Mouse (Mus musculus): Measurements from ENCODE around the gene Prickle3. TPM values are rescaled to one million over a fixed set of nuclear protein-coding genes. Genes with fewer than 3 reads are reported as not detected.

Gene Prickle3
- 16.0 and 19.8 TPM in 2 replicates for total RNA-seq (2021)
- long read RNA-seq, experiment 1, transcript Prickle3-201 (9 exons, 2,301 nt), result major isoform, 7 of 13 reads
- long read RNA-seq, experiment 1, partial matches to known transcripts, result 0 of 13 reads
- long read RNA-seq, experiment 1, other reads (novel, unspliced or antisense), result 3 of 13 reads
- long read RNA-seq, experiment 2, transcript Prickle3-201 (9 exons, 2,301 nt), result major isoform, 8 of 13 reads
- long read RNA-seq, experiment 2, partial matches to known transcripts, result 1 of 13 reads
- long read RNA-seq, experiment 2, other reads (novel, unspliced or antisense), result 4 of 13 reads

DNA sequence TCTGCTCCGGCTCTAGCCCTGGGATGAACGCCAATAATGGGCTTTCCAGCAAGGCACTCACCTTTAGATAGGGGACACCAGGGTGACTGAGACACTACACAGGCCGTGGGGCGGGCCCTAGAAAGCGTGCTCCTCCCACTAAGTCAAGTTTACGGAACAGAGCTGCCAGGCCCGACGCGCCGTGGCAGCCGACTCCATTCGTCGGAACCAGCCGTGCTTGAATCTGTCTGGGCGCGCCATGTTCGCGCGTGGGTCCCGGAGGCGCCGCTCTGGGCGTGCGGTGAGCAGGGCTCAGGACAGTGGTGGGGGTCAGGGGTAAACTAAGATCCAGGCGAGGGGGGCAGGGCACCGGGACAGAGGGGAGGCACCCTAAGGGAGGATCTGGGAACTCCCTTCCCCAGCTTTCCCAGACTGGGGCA is at the start of gene Prickle3:
Prickle3 (plus strand) TSS at position 40 of the 419 bp plus-strand sequence.
- peak; percentile 79 for DNase-seq

DNA sequence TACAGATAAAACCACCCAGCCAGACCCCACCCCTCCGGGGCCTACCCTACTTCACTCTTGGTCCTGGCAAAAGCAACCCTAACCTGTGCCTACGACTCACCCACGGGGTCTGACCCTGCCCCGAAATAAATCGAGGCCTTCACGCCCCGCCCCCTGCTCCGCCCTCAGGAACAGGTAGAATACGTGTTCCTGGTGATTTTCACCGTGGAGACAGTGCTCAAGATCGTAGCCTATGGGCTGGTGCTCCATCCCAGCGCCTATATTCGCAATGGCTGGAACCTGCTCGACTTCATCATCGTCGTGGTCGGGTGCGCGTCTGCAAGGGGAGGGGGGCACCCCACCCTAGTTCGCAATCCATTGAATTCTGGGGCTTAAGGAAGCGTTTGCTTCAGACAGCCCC is 47.0 kb upstream of the Prickle3 start:
- DNase-seq, result no peak

DNA sequence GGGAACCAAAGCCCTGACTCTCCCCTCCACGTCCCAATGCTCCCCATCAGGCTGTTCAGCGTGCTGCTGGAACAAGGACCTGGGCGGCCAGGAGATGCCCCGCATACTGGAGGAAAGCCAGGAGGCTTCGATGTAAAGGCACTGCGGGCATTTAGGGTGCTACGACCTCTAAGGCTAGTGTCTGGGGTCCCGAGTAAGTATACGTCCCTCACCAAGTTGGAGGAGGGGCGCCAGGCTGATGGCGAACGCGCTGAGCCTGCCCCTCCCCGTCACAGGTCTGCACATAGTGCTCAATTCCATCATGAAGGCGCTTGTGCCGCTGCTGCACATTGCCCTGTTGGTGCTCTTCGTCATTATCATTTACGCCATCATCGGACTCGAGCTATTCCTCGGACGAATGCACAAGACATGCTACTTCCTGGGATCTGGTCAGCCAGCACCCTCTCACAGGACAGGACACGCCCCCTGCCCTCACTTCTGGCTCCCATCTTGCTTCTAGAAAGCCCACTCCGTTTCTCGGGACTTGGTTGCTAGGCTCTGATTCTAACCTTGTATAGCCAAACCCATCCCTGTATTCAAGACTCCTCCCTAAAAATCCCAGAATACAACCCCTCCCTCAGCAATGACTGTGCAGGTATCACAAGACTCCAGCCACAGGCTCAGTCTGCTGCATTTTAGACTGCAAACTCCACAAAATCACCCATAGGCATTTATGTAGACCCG is 46.4 kb upstream of the Prickle3 start:
- no peak for DNase-seq

DNA sequence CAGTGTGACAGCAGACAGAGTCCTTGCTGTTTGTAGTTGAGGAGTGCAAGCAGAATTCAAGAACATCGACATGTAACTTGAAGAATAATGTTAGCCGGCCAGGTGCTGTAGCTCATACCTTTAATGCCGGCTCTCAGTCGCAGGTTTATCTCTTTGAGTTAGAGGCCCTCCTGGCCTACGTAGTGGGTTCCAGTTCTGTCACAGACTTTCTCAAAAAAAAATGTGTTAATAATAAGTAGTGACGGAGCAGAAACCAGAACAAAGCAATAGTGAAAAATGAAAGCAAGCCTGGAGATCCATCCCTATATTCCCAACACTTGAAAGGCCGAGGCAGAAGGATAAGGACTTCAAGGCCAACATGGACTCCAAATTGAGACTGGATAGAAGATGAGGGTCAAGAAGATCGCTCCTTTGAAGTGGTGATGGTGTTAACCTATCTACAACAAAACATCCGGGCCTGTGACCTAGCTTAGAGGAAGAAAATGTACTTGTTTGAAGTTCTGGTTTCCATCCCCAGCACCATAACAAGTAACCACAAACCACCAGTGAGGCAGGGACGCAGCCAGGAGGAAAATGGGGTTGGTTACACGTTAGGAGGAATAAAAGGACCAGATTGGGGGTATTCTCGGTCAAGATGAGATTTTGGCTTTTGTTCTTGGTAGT is 39.0 kb upstream of the Prickle3 start:
- DNase-seq, result no peak

DNA sequence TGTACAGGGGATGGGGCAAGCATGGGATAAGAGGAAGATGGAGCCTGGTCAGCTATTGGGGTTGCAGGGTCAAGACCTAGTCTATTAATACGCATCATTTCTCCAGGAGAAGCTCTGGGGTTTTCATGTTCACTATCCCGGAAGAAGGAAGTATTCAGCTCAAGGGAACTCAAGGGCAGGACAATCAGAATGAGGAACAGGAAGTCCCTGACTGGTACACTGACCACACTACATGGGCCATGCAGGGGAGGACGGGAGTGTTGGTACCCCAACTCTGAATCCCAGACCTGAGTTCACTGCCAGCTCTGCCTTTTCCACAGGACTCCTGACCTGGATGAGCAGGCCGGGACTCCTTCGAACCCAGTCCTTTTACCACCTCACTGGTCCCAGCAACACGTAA is 24.5 kb upstream of the Prickle3 start:
- DNase-seq, result no peak

DNA sequence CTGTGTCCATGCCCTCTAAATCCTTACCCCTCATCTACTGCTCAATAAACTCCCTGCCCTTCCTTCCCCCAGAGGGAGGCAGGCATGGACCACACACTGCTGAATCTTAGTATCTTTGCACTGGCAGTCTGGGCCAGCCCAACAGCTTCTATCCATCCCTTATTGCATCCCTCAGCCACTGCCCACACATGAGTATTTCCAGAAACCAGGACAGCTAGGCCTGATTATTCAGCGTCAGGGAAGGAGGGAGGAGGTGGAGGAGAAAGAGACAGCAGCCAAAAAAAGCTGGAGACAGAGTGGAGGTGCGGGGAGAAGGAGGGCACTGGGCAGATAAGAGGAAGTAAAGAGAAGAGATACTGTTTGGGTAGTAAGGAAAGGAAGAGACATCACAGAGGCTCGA is 22.0 kb upstream of the Prickle3 start:
- DNase-seq, result no peak

DNA sequence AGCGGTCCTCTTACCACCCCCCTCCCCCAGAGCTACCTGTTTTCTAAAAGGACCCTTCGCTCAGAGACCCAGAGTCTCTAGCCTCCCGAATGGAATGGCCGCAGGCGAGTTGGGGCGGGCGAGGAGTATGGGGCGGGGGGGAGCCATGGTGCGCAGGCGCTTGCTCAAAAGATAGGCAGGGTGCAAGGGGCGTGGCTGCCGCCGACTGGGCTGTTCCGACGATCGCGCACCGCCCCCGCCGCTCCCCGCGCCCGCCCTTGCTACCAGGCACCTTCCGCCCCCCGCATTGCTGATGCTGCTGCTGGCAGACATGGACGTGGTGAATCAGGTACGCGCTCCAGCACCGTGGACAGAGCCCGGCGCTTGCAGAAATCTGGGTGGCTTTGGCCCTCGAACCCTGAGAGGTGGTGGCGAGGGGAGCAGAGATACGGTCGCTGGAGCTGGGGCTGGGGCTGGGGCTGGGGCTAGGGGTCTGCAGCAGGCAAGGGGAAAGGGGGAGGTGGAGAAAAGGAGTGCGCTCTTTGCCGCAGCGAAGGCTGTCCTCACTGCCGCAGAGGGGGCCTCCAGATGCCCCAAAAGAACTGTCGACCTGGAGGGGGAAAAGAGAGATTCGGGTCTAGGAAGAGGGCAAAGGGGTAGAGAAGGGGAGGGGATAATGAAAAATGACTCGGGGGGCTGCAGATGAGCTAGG is 18.5 kb upstream of the Prickle3 start, which contains the start of gene Syp:
Syp (plus strand) TSS at position 71 of the 691 bp plus-strand sequence.
- peak; percentile 91 for DNase-seq

DNA sequence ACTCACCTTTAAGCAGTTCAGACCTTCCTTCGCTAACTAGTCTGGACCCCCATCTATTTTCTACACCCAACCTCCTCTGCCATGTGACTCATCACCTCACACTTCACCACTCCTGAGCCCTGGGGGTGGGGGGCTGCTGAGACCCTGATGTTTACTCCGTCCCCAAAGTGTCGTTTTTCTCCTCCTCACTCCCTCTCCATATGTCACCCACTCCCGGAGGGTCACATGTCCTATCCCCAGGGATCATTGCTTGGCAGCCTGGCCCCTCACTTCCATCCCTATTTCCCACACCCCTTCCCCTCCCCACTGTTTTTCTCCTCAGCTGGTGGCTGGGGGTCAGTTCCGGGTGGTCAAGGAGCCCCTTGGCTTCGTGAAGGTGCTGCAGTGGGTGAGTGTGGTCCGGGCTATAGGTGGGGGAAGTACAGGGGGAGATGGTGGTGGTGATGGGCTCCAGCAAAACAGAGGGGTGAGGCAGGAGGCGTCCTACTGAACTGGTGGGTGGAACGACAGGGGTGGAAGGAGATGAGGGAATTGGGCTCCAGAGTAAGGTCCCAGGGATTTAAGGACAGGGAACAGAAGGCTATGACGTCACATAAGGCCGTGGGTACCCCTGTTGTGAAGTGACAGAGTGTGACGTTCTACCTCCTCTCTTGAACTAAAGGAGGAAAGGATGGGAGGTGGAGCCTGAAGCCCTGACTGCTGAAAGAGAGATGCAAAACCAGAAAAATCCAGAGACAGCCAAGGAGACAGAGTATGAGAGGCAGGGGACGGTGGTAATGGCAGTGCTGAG is 17.3 kb upstream of the Prickle3 start:
- no peak for DNase-seq

DNA sequence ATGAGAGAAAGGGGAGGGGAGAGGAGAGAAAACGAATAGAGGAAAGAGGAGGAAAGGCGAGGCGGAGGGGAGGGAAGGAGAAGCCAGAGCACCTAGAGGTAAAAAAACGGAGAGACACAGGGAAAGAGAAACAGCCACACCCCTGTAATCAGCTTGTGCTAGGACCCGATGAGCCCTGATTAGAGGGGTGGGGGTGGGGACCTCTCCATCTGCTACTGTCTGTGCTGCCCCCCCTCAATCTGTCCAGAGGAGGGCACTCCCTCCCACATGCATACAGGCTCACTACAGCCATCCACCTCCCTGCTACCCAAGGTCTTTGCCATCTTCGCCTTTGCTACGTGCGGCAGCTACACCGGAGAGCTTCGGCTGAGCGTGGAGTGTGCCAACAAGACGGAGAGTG is 16.3 kb upstream of the Prickle3 start:
- no peak for DNase-seq

DNA sequence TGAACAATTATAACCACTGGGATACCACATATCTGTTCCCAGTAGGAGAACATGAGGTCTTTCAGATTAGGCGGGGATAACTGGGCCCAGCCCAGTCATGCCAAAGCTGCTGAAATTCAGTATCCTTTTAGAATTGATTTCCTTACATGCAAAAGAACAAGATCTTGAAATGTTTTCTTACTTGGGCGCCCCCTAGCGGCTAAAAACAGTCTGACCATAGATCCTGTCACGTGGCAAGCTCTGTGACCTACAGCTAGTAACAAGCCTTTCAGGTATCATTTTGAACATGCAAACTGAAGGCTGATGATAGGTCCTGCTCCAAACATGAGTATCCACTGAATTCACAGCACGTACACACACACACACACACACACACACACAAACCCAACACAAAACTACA is 11.7 kb upstream of the Prickle3 start:
- DNase-seq, result peak; percentile 89

DNA sequence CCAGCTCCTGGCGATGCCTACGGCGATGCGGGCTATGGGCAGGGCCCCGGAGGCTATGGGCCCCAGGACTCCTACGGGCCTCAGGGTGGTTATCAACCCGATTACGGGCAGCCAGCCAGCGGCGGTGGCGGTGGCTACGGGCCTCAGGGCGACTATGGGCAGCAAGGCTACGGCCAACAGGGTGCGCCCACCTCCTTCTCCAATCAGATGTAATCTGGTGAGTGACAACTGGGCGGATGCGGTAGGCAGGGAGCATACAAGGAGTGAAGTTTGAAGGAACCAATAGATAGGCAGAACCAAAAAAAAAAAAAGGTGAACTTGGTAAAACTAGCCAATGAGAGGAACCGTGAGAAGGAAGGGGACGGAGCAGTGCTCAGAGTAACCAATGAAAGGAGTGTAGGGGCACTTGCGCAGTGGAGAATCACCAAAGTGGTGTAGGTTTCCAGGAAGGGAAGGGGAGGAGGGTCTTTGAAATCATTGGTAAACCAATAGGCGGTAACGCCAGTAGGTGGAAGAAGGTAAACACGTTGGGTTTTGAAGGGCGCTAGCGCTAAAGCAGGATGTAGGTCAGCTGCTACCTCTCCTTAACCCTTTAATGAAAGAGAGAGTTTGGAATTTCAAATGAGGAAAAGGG is 8.3 kb upstream of the Prickle3 start:
- DNase-seq, result peak; percentile 87

DNA sequence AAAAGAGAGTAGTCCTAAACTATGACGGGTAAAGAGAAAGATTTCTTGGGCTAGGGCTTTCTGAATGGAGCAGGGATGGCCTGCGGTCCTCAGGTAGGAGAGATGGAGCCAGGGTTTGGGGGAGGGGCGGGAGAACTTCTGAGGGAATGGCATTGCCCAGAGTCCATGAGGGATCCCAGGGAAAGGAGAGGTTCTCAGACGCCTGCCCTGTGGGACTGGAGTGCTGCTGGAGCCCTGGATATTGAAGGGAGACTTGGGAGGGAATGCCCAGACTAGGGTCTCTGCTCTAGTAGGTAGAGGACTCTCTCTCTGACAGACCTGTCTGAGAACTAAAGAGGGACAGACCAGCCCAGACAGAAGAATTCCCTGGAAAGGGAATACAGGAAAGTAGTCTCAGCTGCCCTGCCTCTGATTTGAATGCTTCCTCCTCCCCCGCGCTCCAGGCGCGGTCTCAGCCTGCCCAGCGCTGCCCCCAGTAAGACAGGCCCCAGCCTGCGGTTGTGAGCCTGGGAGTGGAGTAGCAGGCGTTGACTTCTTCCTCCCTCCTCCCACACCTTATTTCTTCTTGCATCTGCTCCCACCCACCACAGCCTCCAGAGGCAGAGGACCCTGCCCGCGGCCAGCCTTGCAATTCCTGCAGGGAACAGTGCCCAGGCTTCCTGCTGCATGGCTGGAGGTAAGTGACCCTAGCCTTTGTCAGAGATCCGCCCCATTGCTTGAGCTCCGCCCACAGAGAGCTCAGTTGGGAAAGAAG is 1.1 kb downstream of the Prickle3 start:
- DNase-seq, result peak; percentile 68

DNA sequence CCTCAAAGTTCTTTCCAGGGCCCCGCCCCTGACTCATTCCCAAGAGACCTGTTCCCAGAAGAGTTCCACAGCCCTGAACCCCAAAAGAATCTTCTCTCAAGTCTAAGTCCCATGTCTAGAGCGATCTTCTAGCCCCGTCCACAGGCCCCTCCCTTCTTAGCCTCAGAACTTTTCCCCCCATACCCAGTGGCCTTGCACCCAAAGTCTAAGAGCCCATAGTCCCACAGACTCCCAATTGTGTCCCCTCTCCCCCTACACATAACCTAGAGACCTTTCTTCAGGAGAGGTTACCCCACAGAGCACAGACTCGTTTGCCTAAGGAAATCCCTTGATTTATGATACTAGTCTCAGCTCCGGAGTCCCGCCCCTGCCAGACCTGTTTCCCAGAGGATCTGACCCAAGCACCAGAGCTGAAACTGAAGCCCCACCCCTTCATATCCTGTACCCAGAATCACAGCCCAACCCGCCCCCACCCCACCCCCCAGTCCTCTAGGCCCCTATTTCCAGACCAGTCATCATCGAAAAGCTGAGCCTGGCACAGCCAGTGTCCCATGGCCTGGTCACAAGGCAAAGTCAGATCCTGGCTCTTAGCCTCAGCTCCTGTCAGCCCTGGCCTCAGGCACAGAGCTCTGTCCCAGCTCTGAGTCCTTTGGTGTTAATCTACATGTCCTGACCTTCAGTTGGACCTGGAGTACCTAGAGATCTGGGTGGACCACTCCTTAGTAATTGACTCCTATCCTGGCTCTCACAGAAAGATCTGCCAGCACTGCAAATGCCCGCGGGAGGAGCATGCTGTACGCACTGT is 1.9 kb downstream of the Prickle3 start:
- peak; percentile 47 for DNase-seq

DNA sequence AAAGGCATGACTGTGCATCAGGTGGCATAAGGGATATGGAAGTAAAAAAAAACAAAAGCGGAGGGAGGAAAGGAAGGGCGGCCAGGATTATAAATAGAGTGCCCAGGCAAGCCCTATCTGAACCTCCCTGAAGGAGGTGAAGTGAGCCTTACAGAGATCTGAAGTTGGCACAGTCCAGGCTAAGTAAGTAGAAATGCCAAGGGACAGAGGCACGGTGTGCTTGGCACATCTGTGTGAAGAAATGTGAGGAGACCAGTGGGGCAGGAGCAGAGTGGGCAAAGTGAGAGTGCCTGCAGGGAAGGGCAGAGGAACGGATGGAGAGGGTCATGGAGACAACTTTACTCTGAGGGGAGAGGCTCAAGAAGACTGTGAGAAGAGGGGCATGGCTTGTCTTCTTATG is 4.0 kb downstream of the Prickle3 start:
- DNase-seq, result peak; percentile 21

DNA sequence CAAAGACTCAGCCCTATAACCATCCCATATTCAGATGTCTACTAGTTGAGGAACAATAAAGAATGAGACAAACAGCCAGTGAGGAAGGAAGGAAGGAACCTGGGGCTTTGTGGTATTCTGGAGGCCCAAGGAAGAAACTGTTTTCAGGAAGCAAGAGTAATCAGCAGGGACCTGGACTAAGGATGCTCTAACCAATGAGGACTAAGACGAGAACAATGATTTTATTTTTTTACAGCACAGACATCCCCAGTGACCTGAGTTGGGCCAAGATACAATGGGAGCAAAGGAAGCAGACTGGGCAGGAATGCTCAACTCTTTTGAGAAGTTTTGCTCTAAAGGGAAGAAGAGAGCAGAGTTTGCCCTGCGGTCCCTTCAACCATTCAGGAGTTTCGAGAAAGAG is 5.9 kb downstream of the Prickle3 start:
- DNase-seq, result no peak

DNA sequence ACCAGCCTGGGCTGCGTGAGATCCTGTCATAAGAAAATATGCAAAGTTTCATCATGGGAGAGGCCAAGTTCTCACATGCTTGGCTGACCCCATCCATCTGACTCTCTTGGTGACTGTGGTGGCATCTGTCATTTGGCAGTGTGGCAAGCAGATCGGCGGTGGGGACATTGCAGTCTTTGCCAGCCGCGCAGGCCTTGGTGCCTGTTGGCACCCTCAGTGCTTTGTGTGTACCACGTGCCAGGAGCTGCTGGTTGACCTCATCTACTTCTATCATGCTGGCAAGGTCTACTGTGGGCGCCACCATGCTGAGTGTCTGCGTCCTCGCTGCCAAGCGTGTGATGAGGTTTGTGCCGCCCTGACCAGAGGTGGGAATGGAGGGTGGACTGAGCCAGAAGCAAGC is 7.7 kb downstream of the Prickle3 start:
- DNase-seq, result peak; percentile 57

DNA sequence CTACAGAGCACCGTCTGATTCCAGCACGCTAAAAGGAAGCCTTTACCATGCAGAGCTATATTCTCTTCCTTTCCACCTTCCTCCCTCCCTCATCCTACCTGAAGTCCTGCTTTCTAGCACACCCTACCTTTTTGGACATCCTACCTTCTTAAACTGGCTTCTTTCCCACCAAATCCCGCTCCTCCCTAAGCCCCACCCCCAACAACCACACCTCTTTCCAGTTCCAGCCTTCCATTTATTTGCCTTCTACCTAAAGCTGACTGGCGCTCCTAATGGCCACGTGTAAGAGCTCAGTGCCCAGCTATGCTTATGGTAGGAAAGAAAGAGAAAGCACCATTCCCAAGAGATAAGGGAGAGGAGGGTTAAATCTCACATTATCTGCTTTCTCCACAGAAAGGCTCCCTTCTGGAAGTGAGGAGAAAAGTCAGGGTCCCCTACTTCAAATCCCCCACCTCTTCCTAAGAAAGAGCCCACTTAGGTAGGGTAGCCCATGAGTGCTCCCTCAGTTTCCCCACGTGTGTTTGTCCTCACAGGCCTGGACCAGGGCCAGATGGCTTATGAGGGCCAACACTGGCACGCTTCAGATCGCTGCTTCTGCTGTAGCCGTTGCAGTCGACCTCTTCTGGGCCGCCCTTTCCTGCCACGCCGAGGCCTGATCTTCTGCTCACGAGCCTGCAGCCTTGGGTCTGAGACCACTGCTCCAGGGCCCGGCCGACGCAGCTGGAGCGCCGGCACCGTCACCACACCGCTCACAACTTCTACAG is 8.9 kb downstream of the Prickle3 start:
- DNase-seq, result no peak

DNA sequence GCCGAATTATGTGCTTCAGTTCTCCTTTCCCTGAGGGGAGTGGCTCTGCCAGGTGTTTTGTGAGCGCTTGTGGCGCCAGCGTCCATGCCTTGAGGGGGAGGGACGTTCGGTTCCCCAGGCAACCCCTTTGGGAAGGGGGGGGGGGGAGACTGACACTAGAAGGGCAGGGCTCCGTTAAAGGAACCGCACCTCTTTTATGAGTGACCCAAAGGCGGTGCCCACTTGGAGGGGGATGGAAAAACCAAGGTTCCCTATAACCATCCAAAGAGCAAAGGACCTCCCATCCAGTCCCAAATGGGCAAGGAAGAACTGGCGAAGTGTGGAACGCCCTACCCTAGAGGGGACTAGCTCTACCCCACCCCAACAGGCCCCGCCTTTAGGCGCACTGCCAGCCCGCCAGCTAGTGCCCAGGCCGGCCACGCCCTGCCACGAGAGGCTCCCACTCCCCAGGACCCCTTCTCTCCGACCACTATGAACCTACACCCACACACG is 13.4 kb downstream of the Prickle3 start:
- DNase-seq, result peak; percentile 76

Data from adrenal gland, postnatal 14 days (tissue).